Mouse (Mus musculus) midbrain, embryonic 16.5 days (tissue): Measurements from ENCODE around the gene Lrch1. TPM values are rescaled to one million over a fixed set of nuclear protein-coding genes. Genes with fewer than 3 reads are reported as not detected.

Source experiments
- ATAC-seq: fragments of 200-750 bp; cut with Nextera tagmentation; 2 replicates; pipeline ENCODE4 v1.8.0; 2017; ENCODE audit warnings: moderate TSS enrichment
- H3K27ac ChIP-seq: fragments of 300-500 bp; sonication (generic); 2 replicates; pipeline ENCODE4 v1.5.1; 2014; ENCODE audit warnings: mild to moderate bottlenecking, low read length, mixed read lengths
- H3K27me3 ChIP-seq: fragments of 300-500 bp; sonication (generic); 2 replicates; pipeline ENCODE4 v1.6.1; 2014; ENCODE audit warnings: low read depth, low read length, mixed read lengths; ENCODE audit not compliant: control insufficient read depth, insufficient read depth
- H3K36me3 ChIP-seq: fragments of 300-500 bp; sonication (generic); 2 replicates; pipeline ENCODE4 v1.6.1; 2014; ENCODE audit warnings: mild to moderate bottlenecking, low read length, moderate library complexity, mixed read lengths; ENCODE audit not compliant: control insufficient read depth, insufficient read depth
- H3K4me1 ChIP-seq: fragments of 300-500 bp; sonication (generic); 2 replicates; pipeline ENCODE4 v1.6.1; 2014; ENCODE audit warnings: mild to moderate bottlenecking, low read length, mixed read lengths; ENCODE audit not compliant: control insufficient read depth, insufficient read depth
- H3K4me2 ChIP-seq: fragments of 300-500 bp; sonication (generic); 2 replicates; pipeline ENCODE4 v1.6.1; 2014; ENCODE audit warnings: mild to moderate bottlenecking, low read length, mixed read lengths
- H3K4me3 ChIP-seq: fragments of 300-500 bp; sonication (generic); 2 replicates; pipeline ENCODE4 v1.5.1; 2014; ENCODE audit warnings: low read depth, mild to moderate bottlenecking, low read length, moderate library complexity, mixed read lengths
- H3K9ac ChIP-seq: fragments of 300-500 bp; sonication (generic); 2 replicates; pipeline ENCODE4 v1.6.1; 2014; ENCODE audit warnings: low read depth, low read length, mixed read lengths
- H3K9me3 ChIP-seq: fragments of 300-500 bp; sonication (generic); replicated peaks from 2 replicates; pipeline ENCODE4 v1.6.1; 2014; ENCODE audit warnings: mild to moderate bottlenecking, low read length, mixed read lengths; ENCODE audit not compliant: control insufficient read depth, poor library complexity, severe bottlenecking
- WGBS: fragments of 180-500 bp; shearing (Covaris S2); extraction: QIAGEN DNeasy Blood & Tissue Kit; methylation state at CpG from one replicate; pipeline ENCODE4 v1.1.7; 2014; 5-methylcytosine and 5-hydroxymethylcytosine counted together
- polyA plus RNA-seq: library from polyadenylated mRNA; unstranded; fragments of >200 nt; fragmentation: Nextera tagmentation; extraction: Ambion mirVana; gene quantifications from 2 replicates; pipeline ENCODE4 v1.2.1, GENCODE M21; 2015

Gene Lrch1
- polyA plus RNA-seq, 1 experiment from 2014 or later, result 19.9 TPM

GRCm38 (mm10) chr14:74919132-74919531 lies 28.5 kb downstream of the Lrch1 start:
- Histone ChIP-seq H3K4me1 (peaks cover 3% of the 10 kb centered on the region), H3K4me3 (no peak overlapping the region), H3K9me3 (no peaks in the 10 kb centered on the region), H3K36me3 (0 out of 2 replicates have a peak, but pooled peaks cover 2% of the 10 kb centered on the region), H3K4me2 (no peak overlapping the region), H3K27ac (no peak overlapping the region), H3K27me3 (no peaks in the 10 kb centered on the region), H3K9ac (no peak overlapping the region)
- WGBS, result 91% methylated on average over 7 of the region's 7 CpGs
- no peak for ATAC-seq

- ATAC-seq, result no peak
Measured at GRCm38 (mm10) chr14:74918521-74919103, 29.1 kb downstream of the Lrch1 start.

DNA sequence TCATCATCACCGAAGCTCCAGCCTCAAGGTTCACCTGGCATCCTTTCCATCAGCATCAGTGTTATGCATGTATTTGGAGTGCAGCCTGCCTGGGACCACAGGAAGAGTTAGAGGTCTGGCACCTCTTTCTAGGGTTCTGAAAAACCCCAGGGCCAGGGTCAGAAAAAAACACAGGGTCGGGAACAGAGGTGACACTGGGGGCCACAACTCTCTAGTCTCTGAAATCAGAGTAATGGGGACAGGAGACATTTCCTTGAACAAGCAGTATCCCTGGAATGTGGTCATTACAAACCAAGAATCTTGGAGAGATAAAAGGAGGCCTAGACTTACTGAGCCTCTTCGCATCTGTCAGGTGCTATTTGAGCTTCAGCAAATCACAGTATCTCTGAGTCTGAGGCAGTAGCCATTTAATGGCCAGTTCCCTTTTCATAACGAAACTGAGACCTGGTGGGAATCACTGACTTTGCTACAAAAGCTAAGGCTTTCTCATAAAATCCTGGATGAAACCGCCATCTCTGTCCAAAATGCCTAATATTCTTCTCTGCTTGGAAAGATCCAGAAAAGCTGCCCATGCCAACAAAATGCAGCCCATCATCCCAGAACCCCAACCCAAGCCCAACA lies 30.1 kb downstream of the Lrch1 start:
- H3K9ac ChIP-seq, result no peak overlapping the region
- H3K27me3 ChIP-seq, result no peaks in the 10 kb centered on the region
- no peak for ATAC-seq
- no peaks in the 10 kb centered on the region for H3K9me3 ChIP-seq
- no peak overlapping the region for H3K4me3 ChIP-seq
- WGBS, result 92% methylated on average over 5 of the region's 5 CpGs
- no peak overlapping the region for H3K27ac ChIP-seq
- no peak overlapping the region for H3K4me2 ChIP-seq
- peaks cover 3% of the 10 kb centered on the region for H3K4me1 ChIP-seq
- H3K36me3 ChIP-seq, result 0 out of 2 replicates have a peak, but pooled peaks cover 2% of the 10 kb centered on the region

More at GRCm38 (mm10) chr14:74918521-74919103, 29.1 kb downstream of the Lrch1 start:
- Histone ChIP-seq H3K4me3 (no peak overlapping the region), H3K27ac (no peak overlapping the region), H3K9ac (no peak overlapping the region), H3K4me2 (no peak overlapping the region), H3K9me3 (no peaks in the 10 kb centered on the region), H3K27me3 (no peaks in the 10 kb centered on the region), H3K4me1 (peaks cover 3% of the 10 kb centered on the region), H3K36me3 (0 out of 2 replicates have a peak, but pooled peaks cover 2% of the 10 kb centered on the region)
- 89% methylated on average over 5 of the region's 5 CpGs for WGBS

GRCm38 (mm10) chr14:74916691-74917090 lies 31.0 kb downstream of the Lrch1 start:
- Histone ChIP-seq H3K4me3 (no peak overlapping the region), H3K4me2 (no peak overlapping the region), H3K27ac (no peak overlapping the region), H3K27me3 (no peaks in the 10 kb centered on the region), H3K36me3 (0 out of 2 replicates have a peak, but pooled peaks cover 2% of the 10 kb centered on the region), H3K9me3 (no peaks in the 10 kb centered on the region), H3K9ac (no peak overlapping the region), H3K4me1 (peaks cover 3% of the 10 kb centered on the region)
- 89% methylated on average over 4 of the region's 4 CpGs for WGBS
- no peak for ATAC-seq

- ATAC-seq, result peak; percentile 43; the same call in 1 of the 2 replicates
- no peak overlapping the region for H3K27ac ChIP-seq
- H3K9ac ChIP-seq, result no peak overlapping the region
- peaks cover 3% of the 10 kb centered on the region for H3K4me1 ChIP-seq
- 0 out of 2 replicates have a peak, but pooled peaks cover 2% of the 10 kb centered on the region for H3K36me3 ChIP-seq
- no peak overlapping the region for H3K4me3 ChIP-seq
- H3K9me3 ChIP-seq, result no peaks in the 10 kb centered on the region
- H3K27me3 ChIP-seq, result no peaks in the 10 kb centered on the region
- H3K4me2 ChIP-seq, result no peak overlapping the region
- WGBS, result 25% methylated on average over 8 of the region's 8 CpGs
Measured at GRCm38 (mm10) chr14:74916075-74916474, 31.6 kb downstream of the Lrch1 start.

DNA sequence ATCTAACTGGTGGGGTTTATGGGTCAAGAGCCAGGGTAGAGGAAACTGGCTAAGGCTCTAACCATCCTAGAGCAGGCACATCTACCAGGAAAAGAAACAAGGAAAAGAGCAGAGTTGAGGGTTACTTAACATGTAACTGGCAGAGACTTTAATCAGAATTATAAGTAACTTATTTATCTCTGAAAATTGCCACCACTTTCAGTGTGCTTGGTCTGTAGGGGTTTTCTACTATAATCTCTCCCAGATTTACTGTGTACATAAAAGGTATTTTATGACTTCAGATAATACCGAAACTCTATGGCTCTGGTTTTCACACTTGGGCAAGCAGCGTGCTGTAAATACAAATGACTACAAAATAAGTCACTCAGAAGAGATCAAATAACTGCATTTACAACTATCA lies 32.0 kb downstream of the Lrch1 start:
- Histone ChIP-seq H3K4me1 (peaks cover 3% of the 10 kb centered on the region), H3K9ac (no peak overlapping the region), H3K4me2 (no peak overlapping the region), H3K27ac (no peak overlapping the region), H3K9me3 (no peaks in the 10 kb centered on the region), H3K36me3 (0 out of 2 replicates have a peak, but pooled peaks cover 2% of the 10 kb centered on the region), H3K4me3 (no peak overlapping the region), H3K27me3 (no peaks in the 10 kb centered on the region)
- 0 out of 2 replicates have a peak, but pooled peaks have one; percentile 1 for ATAC-seq
- 59% methylated on average over 2 of the region's 2 CpGs for WGBS

GRCm38 (mm10) chr14:74915025-74915424 lies 32.7 kb downstream of the Lrch1 start:
- H3K4me2 ChIP-seq, result no peak overlapping the region
- H3K36me3 ChIP-seq, result no peaks in the 10 kb centered on the region
- 0 out of 2 replicates have a peak, but pooled peaks have one; percentile 43 for ATAC-seq
- H3K4me3 ChIP-seq, result no peak overlapping the region
- no peaks in the 10 kb centered on the region for H3K27me3 ChIP-seq
- no peaks in the 10 kb centered on the region for H3K9me3 ChIP-seq
- no peak overlapping the region for H3K9ac ChIP-seq
- 57% methylated on average over 9 of the region's 9 CpGs for WGBS
- H3K27ac ChIP-seq, result no peak overlapping the region
- peaks cover 3% of the 10 kb centered on the region for H3K4me1 ChIP-seq

DNA sequence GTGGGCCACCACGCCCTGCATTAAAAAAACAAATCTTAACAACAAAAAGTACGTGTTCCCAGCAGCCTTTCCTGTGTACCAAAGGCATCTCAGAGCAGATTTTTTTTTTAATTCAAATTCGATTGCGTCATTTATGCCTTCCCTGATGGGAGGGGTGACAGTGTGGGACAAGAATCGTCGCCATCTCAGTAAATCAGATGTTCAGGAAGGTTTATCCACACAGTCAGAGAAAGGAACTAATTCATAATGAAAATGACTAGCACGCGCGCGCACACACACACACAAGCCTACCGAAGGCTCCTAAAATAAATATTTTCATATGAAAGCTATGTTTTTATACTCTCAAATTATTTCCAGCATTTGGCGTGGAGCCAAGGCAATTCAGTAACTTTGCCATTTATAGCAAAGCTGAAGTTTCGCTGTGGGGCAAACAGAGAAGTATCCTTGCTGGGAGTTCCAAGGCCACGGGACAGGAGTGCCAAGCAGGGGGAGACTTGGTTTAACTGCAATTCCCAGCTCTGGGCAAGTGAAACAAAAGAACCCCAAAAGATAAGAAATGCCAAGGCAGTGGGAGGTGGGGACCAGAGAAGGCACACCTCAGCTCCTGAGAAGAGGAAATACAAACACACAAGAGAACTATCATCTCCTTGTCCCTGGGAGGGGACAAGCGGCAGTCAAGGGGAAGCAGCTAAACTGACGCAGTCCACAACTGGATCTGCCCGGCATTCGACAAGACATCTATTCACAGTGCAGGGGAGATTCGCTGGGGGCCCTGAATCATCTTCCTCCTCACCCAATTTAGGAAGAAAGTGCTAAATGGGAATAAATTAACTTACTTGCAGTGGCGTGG lies 34.1 kb downstream of the Lrch1 start:
- ATAC-seq, result no peak
- no peak overlapping the region for H3K4me2 ChIP-seq
- no peaks in the 10 kb centered on the region for H3K27me3 ChIP-seq
- H3K4me1 ChIP-seq, result peaks cover 3% of the 10 kb centered on the region
- no peak overlapping the region for H3K4me3 ChIP-seq
- no peaks in the 10 kb centered on the region for H3K9me3 ChIP-seq
- H3K9ac ChIP-seq, result no peak overlapping the region
- 81% methylated on average over 20 of the region's 20 CpGs for WGBS
- no peaks in the 10 kb centered on the region for H3K36me3 ChIP-seq
- H3K27ac ChIP-seq, result no peak overlapping the region
